Mouse (Mus musculus) midbrain, embryonic 15.5 days (tissue): ENCODE data around the gene Lrba. TPM values are rescaled to one million over a fixed set of nuclear protein-coding genes. Genes with fewer than 3 reads are reported as not detected.
A peak's percentile ranks its signal among the peaks of the same experiment; 100 is the strongest.

Experiments used
- ATAC-seq: fragments of 200-750 bp; cut with Nextera tagmentation; replicated peaks from 2 replicates; pipeline ENCODE4 v1.8.0; 2017; ENCODE audit warnings: moderate TSS enrichment
- H3K27ac ChIP-seq: fragments of 300-500 bp; sonication (generic); 2 replicates; pipeline ENCODE4 v1.5.1; 2015; ENCODE audit warnings: mild to moderate bottlenecking, inconsistent platforms
- H3K27me3 ChIP-seq: fragments of 300-500 bp; sonication (generic); replicated peaks from 2 replicates; pipeline ENCODE4 v1.6.1; 2015; ENCODE audit warnings: inconsistent platforms
- H3K36me3 ChIP-seq: fragments of 300-500 bp; sonication (generic); replicated peaks from 2 replicates; pipeline ENCODE4 v1.6.1; 2015; ENCODE audit warnings: inconsistent platforms
- H3K4me1 ChIP-seq: fragments of 300-500 bp; sonication (generic); 2 replicates; pipeline ENCODE4 v1.6.1; 2015; ENCODE audit warnings: inconsistent platforms
- H3K4me2 ChIP-seq: fragments of 300-500 bp; sonication (generic); 2 replicates; pipeline ENCODE4 v1.6.1; 2015; ENCODE audit warnings: inconsistent platforms, mild to moderate bottlenecking, moderate library complexity
- H3K4me3 ChIP-seq: fragments of 300-500 bp; sonication (generic); 2 replicates; pipeline ENCODE4 v1.5.1; 2015; ENCODE audit warnings: mild to moderate bottlenecking, inconsistent platforms
- H3K9ac ChIP-seq: fragments of 300-500 bp; sonication (generic); 2 replicates; pipeline ENCODE4 v1.6.1; 2015; ENCODE audit warnings: mild to moderate bottlenecking, inconsistent platforms
- H3K9me3 ChIP-seq: fragments of 300-500 bp; sonication (generic); 2 replicates; pipeline ENCODE4 v1.6.1; 2016; ENCODE audit warnings: inconsistent platforms
- WGBS: fragments of 180-500 bp; shearing (Covaris S2); methylation state at CpG from one replicate; pipeline ENCODE4 v1.1.7; 2015; ENCODE audit warnings: mixed read lengths; 5-methylcytosine and 5-hydroxymethylcytosine counted together
- polyA plus RNA-seq: library from polyadenylated mRNA; unstranded; fragments of >200 nt; fragmentation: Nextera tagmentation; extraction: Ambion mirVana; gene quantifications from 2 replicates; pipeline ENCODE4 v1.2.1, GENCODE M21; 2015

Lrba gene
- polyA plus RNA-seq, 1 experiment from 2014 or later: 5.1 TPM

- peaks cover 34% of the 10 kb centered on the region for H3K36me3 ChIP-seq
- H3K27ac ChIP-seq: no peak overlapping the region
- H3K9me3 ChIP-seq: no peaks in the 10 kb centered on the region
Measured at GRCm38 (mm10) chr3:86800841-86801240, 576.4 kb downstream of the Lrba start.

GRCm38 (mm10) chr3:86802825-86803224 lies 578.3 kb downstream of the Lrba start:
- Histone ChIP-seq H3K4me2 (no peak overlapping the region), H3K9me3 (no peaks in the 10 kb centered on the region), H3K36me3 (peaks cover 27% of the 10 kb centered on the region), H3K9ac (no peak overlapping the region), H3K27ac (no peak overlapping the region), H3K4me1 (no peaks in the 10 kb centered on the region), H3K4me3 (no peak overlapping the region), H3K27me3 (no peaks in the 10 kb centered on the region)
- ATAC-seq: no peak
- WGBS: 43% methylated on average over 8 of the region's 8 CpGs

More at GRCm38 (mm10) chr3:86800841-86801240, 576.4 kb downstream of the Lrba start:
- WGBS: 81% methylated on average over 8 of the region's 8 CpGs
- Histone ChIP-seq H3K4me3 (no peak overlapping the region), H3K4me2 (no peak overlapping the region), H3K4me1 (no peaks in the 10 kb centered on the region), H3K9ac (no peak overlapping the region), H3K27me3 (no peaks in the 10 kb centered on the region)
- ATAC-seq: no peak

GRCm38 (mm10) chr3:86804265-86804664 lies 579.8 kb downstream of the Lrba start:
- Histone ChIP-seq H3K9me3 (no peaks in the 10 kb centered on the region), H3K4me1 (no peaks in the 10 kb centered on the region), H3K4me2 (no peak overlapping the region), H3K36me3 (peaks cover 23% of the 10 kb centered on the region; the same call in 1 of the 2 replicates), H3K27me3 (no peaks in the 10 kb centered on the region), H3K4me3 (no peak overlapping the region), H3K27ac (no peak overlapping the region), H3K9ac (no peak overlapping the region)
- ATAC-seq: no peak
- WGBS: 90% methylated on average over 9 of the region's 9 CpGs

- peaks cover 3% of the 10 kb centered on the region; the same call in 1 of the 2 replicates for H3K4me1 ChIP-seq
- H3K4me2 ChIP-seq: no peak overlapping the region
- H3K9ac ChIP-seq: no peak overlapping the region
- peaks cover 19% of the 10 kb centered on the region; the same call in 1 of the 2 replicates for H3K36me3 ChIP-seq
- H3K27ac ChIP-seq: no peak overlapping the region
- 96% methylated on average over 9 of the region's 9 CpGs for WGBS
- no peaks in the 10 kb centered on the region for H3K9me3 ChIP-seq
- no peak for ATAC-seq
- no peaks in the 10 kb centered on the region for H3K27me3 ChIP-seq
- no peak overlapping the region for H3K4me3 ChIP-seq
Measured at GRCm38 (mm10) chr3:86806834-86807233, 582.4 kb downstream of the Lrba start.

GRCm38 (mm10) chr3:86807750-86808467 lies 583.4 kb downstream of the Lrba start:
- peak; percentile 41; the same call in 1 of the 2 replicates for ATAC-seq
- Histone ChIP-seq H3K4me2 (no peak overlapping the region), H3K27ac (no peak overlapping the region), H3K4me1 (peaks cover 3% of the 10 kb centered on the region; the same call in 1 of the 2 replicates), H3K4me3 (no peak overlapping the region), H3K9ac (no peak overlapping the region), H3K36me3 (peaks cover 19% of the 10 kb centered on the region; the same call in 1 of the 2 replicates), H3K9me3 (no peaks in the 10 kb centered on the region), H3K27me3 (no peaks in the 10 kb centered on the region)
- WGBS: 78% methylated on average over 14 of the region's 14 CpGs

GRCm38 (mm10) chr3:86809199-86809598 lies 584.7 kb downstream of the Lrba start:
- H3K4me2 ChIP-seq: no peak overlapping the region
- ATAC-seq: no peak
- WGBS: 84% methylated on average over 9 of the region's 9 CpGs
- no peak overlapping the region for H3K9ac ChIP-seq
- H3K27ac ChIP-seq: 0 out of 2 replicates have a peak overlapping the region, but pooled peaks have one; percentile 12
- no peak overlapping the region for H3K4me3 ChIP-seq
- peaks cover 3% of the 10 kb centered on the region; the same call in 1 of the 2 replicates for H3K4me1 ChIP-seq
- H3K36me3 ChIP-seq: peaks cover 20% of the 10 kb centered on the region; the same call in 1 of the 2 replicates
- no peaks in the 10 kb centered on the region for H3K27me3 ChIP-seq
- H3K9me3 ChIP-seq: no peaks in the 10 kb centered on the region

GRCm38 (mm10) chr3:86809646-86810045 lies 585.2 kb downstream of the Lrba start:
- no peaks in the 10 kb centered on the region for H3K9me3 ChIP-seq
- 58% methylated on average over 2 of the region's 2 CpGs for WGBS
- H3K4me1 ChIP-seq: peaks cover 3% of the 10 kb centered on the region; the same call in 1 of the 2 replicates
- peak overlapping the region; percentile 12; the same call in 1 of the 2 replicates for H3K27ac ChIP-seq
- H3K9ac ChIP-seq: no peak overlapping the region
- H3K4me3 ChIP-seq: no peak overlapping the region
- no peaks in the 10 kb centered on the region for H3K27me3 ChIP-seq
- no peak overlapping the region for H3K4me2 ChIP-seq
- ATAC-seq: no peak
- peaks cover 18% of the 10 kb centered on the region; the same call in 1 of the 2 replicates for H3K36me3 ChIP-seq

- no peak overlapping the region for H3K9ac ChIP-seq
- no peak overlapping the region for H3K27ac ChIP-seq
- no peak overlapping the region for H3K4me3 ChIP-seq
- WGBS: 79% methylated on average over 5 of the region's 5 CpGs
- ATAC-seq: no peak
- peaks cover 7% of the 10 kb centered on the region; the same call in 1 of the 2 replicates for H3K36me3 ChIP-seq
- H3K4me2 ChIP-seq: no peak overlapping the region
- H3K9me3 ChIP-seq: no peaks in the 10 kb centered on the region
- H3K4me1 ChIP-seq: peaks cover 3% of the 10 kb centered on the region; the same call in 1 of the 2 replicates
- no peaks in the 10 kb centered on the region for H3K27me3 ChIP-seq
Measured at GRCm38 (mm10) chr3:86810908-86811307, 586.4 kb downstream of the Lrba start.

GRCm38 (mm10) chr3:86812689-86813088 lies 588.2 kb downstream of the Lrba start:
- WGBS: 14% methylated on average over 3 of the region's 3 CpGs
- Histone ChIP-seq H3K9me3 (no peaks in the 10 kb centered on the region), H3K9ac (no peak overlapping the region), H3K36me3 (peaks cover 7% of the 10 kb centered on the region; the same call in 1 of the 2 replicates), H3K27ac (no peak overlapping the region), H3K27me3 (no peaks in the 10 kb centered on the region), H3K4me3 (no peak overlapping the region), H3K4me1 (peaks cover 4% of the 10 kb centered on the region), H3K4me2 (no peak overlapping the region)
- peak; percentile 82 for ATAC-seq

GRCm38 (mm10) chr3:86818001-86818585 lies 593.6 kb downstream of the Lrba start:
- H3K4me2 ChIP-seq: no peak overlapping the region
- WGBS: 45% methylated on average over 13 of the region's 13 CpGs
- H3K27me3 ChIP-seq: no peaks in the 10 kb centered on the region
- H3K9ac ChIP-seq: no peak overlapping the region
- ATAC-seq: 0 out of 2 replicates have a peak, but pooled peaks have one; percentile 49
- H3K36me3 ChIP-seq: peaks cover 7% of the 10 kb centered on the region; the same call in 1 of the 2 replicates
- H3K4me3 ChIP-seq: no peak overlapping the region
- H3K27ac ChIP-seq: peak overlapping the region; percentile 24; the same call in 1 of the 2 replicates
- peaks cover 17% of the 10 kb centered on the region for H3K4me1 ChIP-seq
- H3K9me3 ChIP-seq: no peaks in the 10 kb centered on the region

GRCm38 (mm10) chr3:86819372-86819771 lies 594.9 kb downstream of the Lrba start:
- H3K27ac ChIP-seq: no peak overlapping the region
- no peak overlapping the region for H3K4me2 ChIP-seq
- no peak overlapping the region for H3K4me3 ChIP-seq
- H3K27me3 ChIP-seq: no peaks in the 10 kb centered on the region
- no peak for ATAC-seq
- no peaks in the 10 kb centered on the region for H3K9me3 ChIP-seq
- WGBS: 95% methylated on average over 6 of the region's 6 CpGs
- peaks cover 17% of the 10 kb centered on the region for H3K4me1 ChIP-seq
- no peak overlapping the region for H3K9ac ChIP-seq
- H3K36me3 ChIP-seq: peaks cover 6% of the 10 kb centered on the region; the same call in 1 of the 2 replicates

GRCm38 (mm10) chr3:86820344-86820743 lies 595.9 kb downstream of the Lrba start:
- no peak for ATAC-seq
- H3K9me3 ChIP-seq: no peaks in the 10 kb centered on the region
- no peak overlapping the region for H3K27ac ChIP-seq
- WGBS: 79% methylated on average over 10 of the region's 10 CpGs
- H3K4me2 ChIP-seq: no peak overlapping the region
- no peaks in the 10 kb centered on the region for H3K27me3 ChIP-seq
- H3K36me3 ChIP-seq: peaks cover 4% of the 10 kb centered on the region; the same call in 1 of the 2 replicates
- peaks cover 17% of the 10 kb centered on the region for H3K4me1 ChIP-seq
- no peak overlapping the region for H3K9ac ChIP-seq
- no peak overlapping the region for H3K4me3 ChIP-seq
